Mouse (Mus musculus) left cerebral cortex, postnatal 4 days (tissue): ENCODE results near the gene Pecam1. TPM values are rescaled to one million over a fixed set of nuclear protein-coding genes. Genes with fewer than 3 reads are reported as not detected.
"Not testable (repeated sequence)": the region's sequence is repeated elsewhere in the genome, so short reads cannot be mapped to it uniquely, and the experiment has no call there.

Experiments used
- DNase-seq: peaks from one replicate; pipeline ENCODE4 v3.0.0-alpha.2; 2022
- intact Hi-C: fragments of 180-260 bp; cut with DNase I; formaldehyde crosslinking; loops from one replicate; pipeline ENCODE4 v1.15.1; 2025
- total RNA-seq, 2 experiments: library from RNA; stranded (reverse); gene quantifications; 2 replicates each; pipeline ENCODE4 v1.2.3; 2021

The Pecam1 gene
- 10 to 100 TPM; 17.7 TPM for total RNA-seq

DNA sequence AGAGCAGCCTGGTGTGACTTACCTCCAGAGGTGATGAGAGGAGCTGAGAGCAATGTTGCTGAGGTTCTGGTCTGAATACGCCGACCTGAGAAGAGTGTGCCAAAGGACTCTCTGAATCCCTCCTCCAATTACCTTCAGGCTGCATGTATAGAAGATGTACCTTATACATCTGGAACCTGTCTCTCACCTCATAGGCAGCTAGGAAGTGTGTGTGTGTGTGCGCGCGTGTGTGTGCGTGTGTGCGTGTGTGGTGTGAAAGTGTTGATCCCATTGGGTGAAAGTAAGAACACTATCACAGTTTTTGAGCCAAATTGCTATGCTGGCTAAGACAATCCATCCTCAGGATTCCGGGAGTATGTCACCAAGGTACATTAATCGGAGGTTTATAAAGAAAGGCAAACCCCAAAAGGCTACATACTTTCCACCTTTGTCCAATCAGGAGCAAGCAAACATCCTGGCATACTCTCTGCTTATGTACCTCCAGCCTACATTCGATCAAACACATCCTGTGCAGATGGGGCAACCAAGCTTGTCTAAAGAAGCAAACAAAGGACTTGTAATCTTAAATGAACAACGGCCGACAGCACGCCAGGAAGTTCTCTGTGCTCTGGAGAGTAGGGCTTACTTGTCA is at the start of gene Pecam1:
Pecam1 (minus strand) TSS at position 508 of the 631 bp plus-strand sequence.
- no peak for DNase-seq
- intact Hi-C loops: no loop called here

DNA sequence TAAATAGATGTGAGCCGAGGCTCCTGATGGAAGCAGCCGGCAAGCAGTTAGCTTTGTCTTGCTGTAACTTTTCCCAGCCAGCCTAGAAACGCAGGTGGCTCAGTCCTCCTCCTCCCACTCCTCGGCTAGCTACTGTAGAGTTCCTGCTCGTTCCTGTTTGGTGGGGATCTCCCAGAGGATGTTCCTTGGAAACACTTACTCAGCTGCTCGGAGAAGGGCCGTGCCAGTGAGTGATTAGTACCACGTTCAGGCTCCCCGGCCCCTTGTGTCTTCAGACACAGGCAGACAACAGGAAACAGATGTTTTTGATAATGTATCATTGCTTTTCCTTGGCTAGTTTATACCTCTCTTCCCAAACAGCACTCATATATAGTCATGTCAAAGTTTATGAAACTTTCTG is 45.3 kb upstream of the Pecam1 start:
- intact Hi-C loops: no loop called here
- no peak for DNase-seq

DNA sequence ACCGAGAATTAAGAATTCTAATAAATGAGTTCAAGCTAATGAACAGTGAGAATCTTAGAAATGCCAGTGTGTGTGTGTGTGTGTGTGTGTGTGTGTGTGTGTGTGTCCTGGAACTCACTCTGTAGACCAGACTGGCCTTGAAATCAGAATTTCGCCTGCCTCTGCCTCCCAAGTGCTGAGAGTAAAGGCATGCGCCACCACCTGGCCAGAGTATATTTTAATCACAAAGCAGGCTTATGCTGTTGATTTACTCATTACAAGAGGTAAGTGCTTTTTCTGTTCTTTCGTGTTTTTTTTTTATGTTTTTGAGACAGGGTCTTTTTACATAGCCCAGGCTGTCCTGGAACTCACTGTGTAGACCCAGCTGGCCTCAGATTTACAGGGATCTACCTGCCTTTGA is 43.4 kb upstream of the Pecam1 start:
- intact Hi-C loops: no loop called here
- no peak for DNase-seq

DNA sequence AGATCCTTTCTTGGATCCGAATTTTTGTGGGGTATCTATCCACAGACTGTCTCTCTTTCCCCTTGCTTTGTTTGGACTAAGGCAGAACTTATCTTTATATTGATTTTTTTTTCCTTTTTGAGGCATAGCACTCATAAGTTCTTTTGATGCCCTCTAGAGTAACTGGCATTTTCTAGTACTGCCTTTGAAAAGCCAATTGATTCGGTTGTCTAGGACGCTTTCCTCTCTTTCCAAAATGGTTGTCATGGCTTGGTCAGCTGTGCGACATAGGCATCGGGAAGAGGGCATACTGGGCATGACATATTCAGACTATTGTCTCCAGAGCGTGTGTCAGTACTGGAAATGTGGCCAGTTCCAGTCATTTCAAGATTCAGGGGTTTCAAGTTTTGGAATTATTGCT is 39.2 kb upstream of the Pecam1 start:
- intact Hi-C loops: no loop called here
- DNase-seq: no peak

DNA sequence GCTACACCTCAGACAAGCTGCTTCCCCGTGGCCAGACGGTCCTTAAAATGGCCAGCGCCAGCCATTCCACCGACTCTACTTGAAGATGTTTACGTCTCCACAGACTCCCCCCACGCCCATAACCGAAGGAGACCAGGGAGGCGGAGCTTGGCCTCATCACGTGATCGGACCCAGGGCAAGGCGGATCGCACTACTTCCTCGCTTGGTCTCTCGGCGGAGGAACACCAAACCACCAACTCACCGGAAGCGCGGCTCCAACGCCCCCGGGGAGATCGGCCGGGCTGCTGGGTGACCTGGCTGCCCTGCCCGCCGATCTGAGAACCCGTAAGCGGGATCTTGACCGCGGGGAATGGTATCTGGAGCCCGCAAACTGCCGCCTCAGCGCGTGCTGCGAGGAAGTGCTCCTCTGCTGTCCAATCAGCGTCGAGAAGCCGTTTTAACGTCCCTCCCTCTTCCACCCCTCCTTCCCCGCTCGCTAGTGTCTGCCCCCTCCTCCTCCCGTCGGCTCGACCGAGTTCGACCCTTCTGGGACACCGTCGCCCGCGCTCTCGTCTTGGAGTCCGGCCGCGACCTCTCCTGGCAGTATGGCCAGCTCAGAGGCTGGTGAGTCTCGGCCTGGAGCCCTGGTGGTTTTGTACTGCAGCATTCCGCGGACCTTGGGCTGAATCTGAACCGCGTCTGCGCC is 38.5 kb upstream of the Pecam1 start, which contains the start of the genes Ddx5 and Cep95:
Ddx5 (minus strand) TSS at position 411 of the 685 bp plus-strand sequence.
Cep95 (plus strand) TSS at position 478 of the 685 bp plus-strand sequence.
- DNase-seq: peak; percentile 98
- intact Hi-C loops: no loop called here

DNA sequence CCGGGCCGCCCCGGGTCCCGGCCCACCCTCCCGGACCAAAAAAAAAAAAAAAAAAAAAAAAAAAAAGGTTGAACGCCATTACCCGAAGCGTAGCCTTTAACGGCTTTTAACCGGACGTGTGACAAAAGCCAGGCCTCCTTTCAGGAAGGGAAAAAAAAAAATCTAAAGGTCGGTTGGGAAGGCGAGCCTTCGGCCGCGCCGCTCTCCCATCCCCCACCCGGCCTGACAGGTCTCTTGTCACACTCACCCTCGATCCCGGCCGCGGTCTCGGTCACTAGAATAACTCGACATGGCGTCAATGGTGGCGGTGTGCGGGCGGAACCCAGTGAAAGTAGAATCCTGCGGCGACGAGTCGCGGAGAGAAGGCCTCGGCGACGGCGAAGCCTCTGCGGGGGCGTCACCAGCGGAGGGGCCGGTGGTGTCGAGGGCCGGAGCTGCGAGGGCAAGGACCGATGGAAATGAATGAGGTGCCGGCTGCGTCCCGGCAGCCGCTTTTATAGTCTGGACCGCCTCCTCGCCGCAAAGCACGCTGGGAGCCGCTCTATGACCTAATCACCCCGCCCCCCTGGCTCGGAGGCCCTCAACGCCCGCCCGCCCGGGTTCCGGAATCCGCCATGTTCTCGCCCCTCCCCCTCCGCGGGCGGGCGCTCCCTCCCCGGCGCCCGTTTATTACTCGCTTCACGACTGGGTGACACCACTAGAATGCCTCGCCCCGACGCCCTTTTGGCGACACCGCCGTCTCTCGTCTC is 37.8 kb upstream of the Pecam1 start:
- peak; percentile 100 for DNase-seq
- intact Hi-C loops: no loop called here

DNA sequence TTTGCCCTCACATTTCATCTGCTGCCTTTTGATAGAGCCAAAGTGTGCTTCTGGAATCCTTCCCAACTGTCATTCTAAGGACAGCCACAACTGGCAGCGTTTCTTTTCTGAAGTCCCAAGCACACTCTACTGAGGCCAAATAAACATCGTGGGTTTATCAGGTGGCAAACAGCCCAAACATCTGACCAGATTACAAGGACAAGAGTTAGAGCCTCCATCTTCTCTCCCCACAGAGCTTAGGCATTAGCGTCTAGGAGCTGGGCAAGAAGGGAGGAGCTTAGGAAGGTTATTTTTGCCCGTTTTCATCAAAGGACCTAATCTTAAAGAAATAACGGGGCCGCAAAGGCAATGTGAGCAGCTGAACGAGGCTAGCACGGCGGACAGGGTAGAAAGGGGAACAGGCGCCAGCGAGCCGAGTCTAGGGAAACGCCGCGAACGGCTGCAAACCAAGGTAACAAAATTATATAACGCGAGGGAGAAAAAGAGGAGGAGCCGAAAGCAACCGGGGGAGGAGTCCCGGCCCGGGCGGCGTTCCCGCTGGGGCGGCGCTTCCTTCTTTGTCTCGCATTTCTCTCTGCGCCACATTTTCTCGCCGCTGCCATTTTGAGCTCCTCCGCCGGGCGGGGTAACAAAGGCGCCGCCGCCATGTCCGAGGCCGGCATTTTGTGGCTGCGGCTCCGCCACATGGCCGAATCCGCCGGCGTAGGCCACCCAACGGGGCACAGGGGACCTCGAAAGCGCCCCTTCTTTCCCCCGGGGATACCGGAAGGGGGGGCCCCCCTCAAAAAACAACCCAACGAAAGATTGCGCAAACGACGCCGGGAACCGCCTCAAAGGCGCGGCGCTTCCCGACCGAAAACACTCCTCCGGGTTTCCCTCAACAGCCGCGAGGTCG is 37.0 kb upstream of the Pecam1 start:
- intact Hi-C loops: no loop called here
- DNase-seq: peak; percentile 91

DNA sequence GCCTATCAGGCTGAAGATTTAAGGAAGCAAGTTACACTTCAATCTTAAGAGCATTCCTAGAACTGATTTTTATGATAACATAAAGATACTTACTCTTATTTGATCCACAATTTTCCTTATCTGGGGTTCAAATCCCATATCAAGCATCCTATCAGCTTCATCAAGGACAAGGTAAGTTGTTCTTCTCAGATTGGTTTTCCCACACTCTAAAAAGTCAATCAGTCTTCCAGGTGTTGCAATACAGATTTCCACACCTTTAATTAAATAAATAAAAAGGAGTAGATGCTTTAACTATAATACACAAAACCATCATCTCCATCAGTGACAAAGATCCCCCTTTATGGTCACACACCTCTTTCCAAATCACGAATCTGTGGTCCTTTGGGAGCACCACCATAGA is 34.6 kb upstream of the Pecam1 start:
- no peak for DNase-seq
- intact Hi-C loops: no loop called here

DNA sequence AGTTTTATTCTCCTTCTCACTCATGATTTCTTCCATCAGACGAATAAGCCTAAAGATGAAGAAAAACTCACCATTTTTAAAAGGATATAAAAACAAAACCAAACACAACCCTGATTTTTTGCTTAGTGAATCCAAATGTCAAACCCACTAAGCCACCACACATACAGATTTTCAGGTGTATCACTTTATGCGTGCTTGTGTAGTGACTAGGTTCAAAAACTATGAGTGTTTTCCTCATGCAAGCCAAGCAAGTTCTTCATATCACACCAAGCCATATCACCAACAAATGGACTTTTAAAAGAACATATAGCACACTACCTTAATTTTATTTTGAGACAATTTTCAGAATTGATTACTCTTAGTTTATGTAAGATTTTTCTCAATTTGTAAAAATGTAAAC is 34.0 kb upstream of the Pecam1 start:
- DNase-seq: no peak
- intact Hi-C loops: no loop called here

DNA sequence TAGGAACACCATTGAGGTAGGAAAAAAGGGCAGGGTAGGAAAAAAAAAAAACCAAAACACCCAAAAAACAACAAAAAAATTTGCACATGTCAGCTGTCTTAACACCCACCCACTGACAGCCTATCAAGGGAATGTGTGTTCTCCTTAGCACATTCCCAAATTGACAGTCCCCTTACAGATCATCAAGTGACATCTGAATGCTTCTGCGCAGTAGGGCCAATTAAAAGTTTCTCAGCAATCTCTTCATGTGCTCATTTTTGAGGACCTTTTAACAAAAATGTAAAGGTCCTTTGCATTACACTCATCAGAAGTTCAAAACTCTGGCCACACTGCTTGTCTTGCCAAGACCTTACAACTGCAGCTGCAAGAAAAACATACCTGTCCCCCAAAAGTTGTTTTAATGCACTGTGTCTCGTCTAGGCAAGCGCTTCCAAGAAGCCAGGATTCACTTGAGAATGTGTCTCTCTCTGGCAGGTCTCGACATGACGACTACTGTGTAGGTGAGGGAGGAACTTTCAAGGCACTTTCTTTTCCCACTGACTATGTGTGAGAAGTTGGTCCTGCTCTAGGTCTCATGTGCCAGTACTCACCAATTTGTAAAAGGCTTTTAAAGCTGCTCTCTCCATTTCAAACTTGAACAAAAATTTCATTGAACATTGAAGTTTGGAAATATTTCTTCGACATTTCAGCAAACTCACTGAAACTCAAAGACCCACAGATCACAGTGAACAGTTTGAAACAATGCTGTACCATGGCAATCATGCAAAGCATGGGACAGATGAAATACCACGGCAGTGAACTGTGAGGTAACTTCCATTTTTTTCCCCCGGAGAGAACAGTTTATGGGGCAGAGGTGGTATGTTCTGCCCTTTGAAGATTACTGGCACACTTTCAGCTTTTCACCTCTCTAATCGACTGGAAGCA is 32.7 kb upstream of the Pecam1 start:
- DNase-seq: no peak
- intact Hi-C loops: no loop called here

DNA sequence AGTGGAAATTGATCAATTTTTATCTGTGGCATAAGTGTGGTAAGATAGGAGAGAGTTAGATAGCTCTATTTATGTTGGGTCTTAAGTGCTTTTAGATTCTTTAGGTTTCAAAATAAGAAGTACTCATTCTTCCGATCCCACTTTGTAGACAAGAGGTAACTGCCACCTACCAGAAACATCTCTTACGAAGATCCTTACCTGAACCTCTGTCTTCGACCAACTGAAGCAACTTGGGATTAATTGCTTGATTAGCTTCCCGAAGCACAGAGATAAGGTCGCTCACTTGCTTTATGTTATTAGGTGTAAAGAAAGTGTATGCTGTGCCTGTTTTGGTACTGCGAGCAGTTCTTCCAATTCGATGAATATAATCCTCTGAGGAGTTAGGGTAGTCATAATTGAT is 31.8 kb upstream of the Pecam1 start:
- intact Hi-C loops, DNase-seq: not testable (repeated sequence)

DNA sequence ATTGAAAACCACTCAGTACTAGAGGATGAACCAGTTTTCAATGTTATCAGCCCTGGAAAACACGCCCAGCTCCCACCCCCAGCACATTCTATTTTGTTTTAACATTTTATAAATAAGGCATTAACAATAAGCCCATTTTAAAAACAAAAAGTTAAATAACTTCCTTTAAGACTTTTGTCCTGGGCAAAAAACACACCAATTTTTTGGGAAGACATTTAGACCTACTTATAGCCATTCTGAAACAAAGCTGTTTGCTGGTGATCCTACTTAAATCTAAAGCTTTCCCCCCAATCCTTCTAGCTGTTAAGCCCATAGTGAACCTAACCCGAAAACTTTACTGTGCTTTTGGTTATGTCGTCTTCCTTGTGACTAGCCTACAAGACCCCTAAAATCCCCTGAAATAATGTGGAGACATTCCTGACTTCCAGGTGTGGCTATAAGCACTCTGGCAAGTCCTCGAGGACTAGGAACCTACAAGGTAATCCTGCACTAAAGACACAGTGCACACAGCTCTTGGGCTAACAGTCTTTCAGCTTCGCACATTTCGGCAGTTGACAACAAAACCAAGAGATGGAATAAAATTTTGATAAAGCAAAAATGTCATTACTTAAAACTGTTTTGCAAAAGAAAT is 30.3 kb upstream of the Pecam1 start:
- DNase-seq: no peak
- intact Hi-C loops: no loop called here

DNA sequence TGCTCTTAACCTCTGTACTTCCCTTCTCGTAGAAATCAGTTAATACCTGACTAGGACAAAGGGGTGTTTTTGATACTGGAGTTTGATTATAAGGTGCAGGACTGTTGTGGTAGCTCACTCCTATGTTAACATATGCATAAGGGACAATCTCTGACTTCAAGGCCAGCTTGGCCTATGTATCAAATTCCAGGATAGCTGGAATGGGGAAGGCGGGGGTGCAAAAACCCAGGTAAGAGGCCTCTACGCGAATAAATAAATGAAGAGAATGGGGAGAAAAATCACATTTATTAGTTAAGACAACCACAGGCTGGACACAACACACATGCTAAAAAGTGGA is 29.6 kb upstream of the Pecam1 start:
- no peak for DNase-seq
- intact Hi-C loops: no loop called here

DNA sequence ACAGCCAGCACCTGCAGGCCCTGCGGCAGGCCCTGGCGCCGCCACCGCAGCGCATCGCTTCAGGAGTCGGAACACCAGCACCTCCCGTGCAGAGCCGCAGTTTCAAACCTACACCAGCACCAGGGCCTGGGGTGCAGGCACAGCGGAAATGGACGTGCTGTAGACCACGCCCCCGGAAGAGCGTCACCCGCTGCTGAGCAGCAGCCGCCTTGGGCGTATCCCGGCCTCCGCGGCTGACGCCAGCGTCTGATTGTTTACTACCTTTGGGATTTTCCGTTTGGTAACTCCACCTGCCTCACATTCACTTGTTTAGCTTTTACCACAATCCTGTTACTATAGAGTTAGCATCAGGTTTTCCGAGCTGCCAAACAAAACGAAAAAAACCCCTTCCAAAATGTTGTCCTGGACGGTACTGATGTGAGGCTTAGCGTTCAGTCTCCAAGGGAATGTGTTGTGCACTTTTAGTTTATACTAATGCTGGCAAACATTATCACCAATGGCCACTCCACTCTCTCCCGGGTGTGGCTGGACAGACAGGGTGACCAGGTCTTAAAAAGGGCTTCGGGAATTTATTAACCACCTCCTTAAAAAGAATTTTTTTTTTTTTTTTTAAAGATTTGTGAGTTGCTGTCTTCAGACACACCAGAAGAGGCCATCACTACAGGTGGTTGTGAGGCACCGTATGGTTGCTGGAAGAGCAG is 29.1 kb upstream of the Pecam1 start, which contains the start of gene Polg2:
Polg2 (minus strand) TSS at position 150 of the 701 bp plus-strand sequence.
- intact Hi-C loops: no loop called here
- DNase-seq: peak; percentile 89

DNA sequence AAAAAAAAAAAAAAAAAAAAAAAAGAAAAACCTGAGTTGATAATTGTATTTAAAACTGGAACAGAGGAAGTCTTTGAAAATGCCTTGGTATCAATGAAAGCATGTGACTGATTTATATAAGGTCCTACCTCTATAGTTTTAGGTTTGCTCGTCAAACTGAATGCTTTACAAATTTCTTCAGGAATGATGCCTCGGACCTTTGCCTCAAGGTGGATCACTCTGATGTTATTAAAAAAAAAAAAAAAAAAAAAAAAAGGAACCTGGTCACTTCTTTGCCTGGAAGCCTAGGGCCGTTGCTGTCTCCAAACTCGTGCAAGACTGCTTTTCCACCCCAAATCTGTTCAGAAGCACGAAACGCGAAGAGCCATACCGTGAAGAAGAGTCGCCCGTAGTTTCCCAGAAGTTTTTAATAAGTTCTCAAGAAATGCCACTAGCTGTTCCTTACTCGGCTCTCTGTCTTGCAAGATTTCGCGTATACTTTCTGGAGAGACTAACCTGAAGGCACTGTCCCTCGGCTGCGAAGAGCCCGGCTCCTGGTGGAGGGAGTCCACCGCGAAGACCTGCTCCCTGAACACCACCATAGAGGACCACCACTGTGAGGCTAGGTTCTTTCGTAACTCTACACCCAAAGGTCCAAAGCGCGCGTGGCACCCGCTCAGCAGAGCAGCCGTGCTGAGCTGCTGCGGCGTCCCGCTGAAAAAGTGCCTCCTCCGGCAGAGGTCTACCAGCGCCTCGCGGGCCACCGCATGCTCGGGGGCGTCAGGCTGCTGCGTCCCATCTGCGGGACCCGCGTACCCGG is 28.4 kb upstream of the Pecam1 start:
- no peak for DNase-seq
- intact Hi-C loops: no loop called here

DNA sequence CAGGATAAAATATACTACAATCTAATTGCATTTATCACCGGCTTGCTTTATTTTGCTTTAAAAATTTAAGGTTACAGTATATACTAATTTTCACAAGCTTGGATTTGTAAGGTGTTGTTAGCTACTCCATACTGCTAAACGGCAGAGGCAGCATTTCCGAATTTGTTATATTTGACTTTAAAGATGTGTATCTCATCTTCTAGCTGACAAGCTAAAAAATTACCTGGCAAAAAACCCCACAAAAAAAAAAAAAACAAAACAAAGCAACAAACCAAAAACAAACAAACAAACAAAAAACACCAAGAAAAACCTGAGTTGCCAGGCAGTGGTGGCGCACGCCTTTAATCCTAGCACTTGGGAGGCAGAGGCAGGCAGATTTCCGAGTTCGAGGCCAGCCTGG is 27.7 kb upstream of the Pecam1 start:
- intact Hi-C loops: no loop called here
- DNase-seq: no peak

DNA sequence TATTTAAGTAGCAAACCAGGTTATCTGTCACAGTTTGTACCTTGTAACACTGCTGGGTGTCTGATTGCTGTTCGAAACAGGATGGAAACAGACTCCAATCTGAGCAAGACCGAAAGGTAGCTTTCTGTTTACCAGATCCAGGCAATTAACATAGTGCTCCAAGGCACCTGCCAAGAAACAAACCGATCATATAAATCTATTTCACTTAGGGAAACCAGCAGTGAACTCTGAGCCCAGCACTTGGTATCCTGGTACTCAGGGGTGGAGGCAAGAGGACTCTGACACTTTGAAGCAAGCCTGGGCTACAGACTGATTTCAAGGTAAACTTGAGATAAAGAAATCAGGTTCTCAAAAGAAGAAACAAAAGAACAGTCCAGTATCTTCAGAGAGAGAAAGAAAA is 27.0 kb upstream of the Pecam1 start:
- intact Hi-C loops: no loop called here
- no peak for DNase-seq

DNA sequence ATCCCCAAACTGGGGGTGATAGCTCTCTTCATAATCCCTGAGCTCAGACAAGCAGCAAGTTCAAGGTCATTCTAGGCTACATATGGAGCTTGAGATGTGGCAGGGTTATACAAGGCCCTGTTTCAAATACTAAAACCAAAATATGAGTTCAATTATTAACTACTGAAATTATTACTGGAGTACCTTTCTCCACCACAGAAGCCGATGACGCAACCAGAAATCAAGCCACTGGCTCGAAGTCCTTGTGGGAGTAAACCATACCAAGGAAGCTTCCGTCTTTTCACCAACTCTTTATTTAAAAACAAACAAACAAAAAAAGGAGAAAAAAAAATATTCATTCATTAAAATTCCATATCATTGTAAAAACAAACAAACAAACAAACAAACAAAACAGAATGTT is 26.5 kb upstream of the Pecam1 start:
- intact Hi-C loops: no loop called here
- no peak for DNase-seq
